Mouse (Mus musculus): ENCODE results near the gene Opcml.

DNA sequence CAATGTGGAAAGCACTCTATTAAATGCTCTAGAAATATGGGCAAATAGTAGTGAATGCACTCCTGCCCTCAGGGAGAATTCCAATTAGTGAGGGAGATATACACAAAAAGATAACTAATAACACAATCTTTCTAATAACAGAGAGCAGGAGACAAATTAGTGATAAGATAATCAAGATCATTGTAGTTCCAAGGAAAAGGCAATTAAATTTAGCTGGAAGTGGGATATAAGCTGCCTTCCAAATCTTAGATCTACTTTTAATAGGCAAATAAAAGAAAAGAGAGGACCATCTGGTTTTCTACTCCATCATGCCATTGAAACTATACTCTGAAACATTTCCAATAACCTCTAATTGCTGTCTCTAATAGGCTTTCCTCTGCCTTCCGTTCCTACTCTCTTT, 742.6 kb downstream of the Opcml start:
- TF ChIP-seq CTCF (IDR thresholded peaks at IDR 0.05; ENCODE audit: low read depth, low read length) (no peak), POLR2A (IDR thresholded peaks at IDR 0.05; ENCODE audit: extremely low read depth, insufficient read depth, low read length) (no peak)

Data from liver, adult 2 months (tissue).